Mouse (Mus musculus): Measurements from ENCODE around the gene Ap1m2.
"Not testable (repeated sequence)": the region's sequence is repeated elsewhere in the genome, so short reads cannot be mapped to it uniquely, and the experiment has no call there.

The Ap1m2 gene

GRCm38 (mm10) chr9:21324269-21324668 is 12.1 kb upstream of the Ap1m2 start:
- DNase-seq: no peak

DNA sequence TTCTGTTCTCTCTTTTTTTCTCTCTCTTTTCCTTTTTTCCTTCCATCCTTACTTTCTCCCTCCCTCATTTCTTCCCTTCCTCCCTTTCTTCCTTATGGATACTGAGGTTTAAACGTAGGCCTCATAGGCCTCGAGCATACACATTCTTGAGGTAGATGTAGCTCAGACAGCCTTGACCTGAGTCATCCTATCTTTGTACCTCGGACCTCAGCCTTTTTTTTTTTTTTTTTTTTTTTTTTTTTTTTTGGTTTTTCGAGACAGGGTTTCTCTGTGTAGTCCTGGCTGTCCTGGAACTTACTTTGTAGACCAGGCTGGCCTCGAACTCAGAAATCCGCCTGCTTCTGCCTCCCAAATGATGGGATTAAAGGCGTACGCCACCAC is 10.8 kb upstream of the Ap1m2 start:
- not testable (repeated sequence) for DNase-seq

DNA sequence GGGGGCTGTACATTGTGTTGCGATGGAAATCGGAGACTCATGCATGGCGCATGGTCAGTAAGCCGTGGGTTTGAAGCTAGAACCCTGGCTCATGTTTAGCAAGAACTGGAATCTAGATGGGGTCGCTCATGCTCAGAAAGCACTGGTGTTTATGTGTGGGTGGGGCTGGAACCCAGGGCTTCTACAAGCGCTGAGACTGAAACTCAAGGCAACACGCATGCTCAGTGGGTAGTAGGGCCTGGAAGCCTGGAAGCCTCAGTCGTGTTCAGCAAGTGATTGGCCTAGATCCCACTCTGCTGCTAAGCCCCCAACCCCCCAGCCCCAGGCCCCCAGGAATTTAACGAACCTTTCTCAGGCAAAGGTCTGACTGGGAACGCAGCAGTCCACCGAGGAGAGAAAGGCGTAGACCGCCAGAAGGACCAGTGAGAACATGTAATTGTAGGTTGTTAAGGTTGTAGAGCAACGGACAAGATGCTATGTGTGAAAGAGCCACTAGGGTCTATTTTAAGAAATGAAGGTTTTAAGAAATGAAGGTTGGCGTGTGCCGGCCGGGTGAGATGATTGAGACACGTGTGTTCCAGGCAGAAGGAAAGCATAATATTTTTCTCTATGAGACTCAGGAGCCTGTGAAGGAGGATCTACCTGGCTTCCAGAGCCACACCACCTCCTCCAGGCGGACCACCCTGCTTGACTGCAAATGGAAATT is 10.2 kb upstream of the Ap1m2 start:
- DNase-seq: no peak

- peak; percentile 62 for DNase-seq
These were observed 9.3 kb upstream of the Ap1m2 start for GRCm38 (mm10) chr9:21321513-21321835.

GRCm38 (mm10) chr9:21320619-21321512 is 8.7 kb upstream of the Ap1m2 start, which contains the start of gene Slc44a2:
TSS of gene Slc44a2 (plus strand) at chr9:21320698.
- peak; percentile 78 for DNase-seq

DNA sequence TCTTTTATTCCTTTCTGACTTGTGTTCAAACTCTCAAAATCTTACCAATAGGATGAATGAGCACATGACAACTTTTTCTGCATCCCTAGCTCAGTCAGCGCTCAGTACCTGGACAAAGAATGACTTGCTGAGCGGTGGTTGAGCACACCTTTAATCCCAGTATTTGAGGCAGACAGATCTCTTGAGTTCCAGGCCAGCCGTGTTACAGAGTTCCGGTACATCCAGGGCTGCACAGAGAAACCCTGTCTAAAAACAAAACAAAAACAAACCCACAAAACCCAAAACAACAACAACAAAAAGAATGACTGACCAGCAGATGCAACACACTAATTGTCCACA is 8.1 kb upstream of the Ap1m2 start:
- DNase-seq: no peak

DNA sequence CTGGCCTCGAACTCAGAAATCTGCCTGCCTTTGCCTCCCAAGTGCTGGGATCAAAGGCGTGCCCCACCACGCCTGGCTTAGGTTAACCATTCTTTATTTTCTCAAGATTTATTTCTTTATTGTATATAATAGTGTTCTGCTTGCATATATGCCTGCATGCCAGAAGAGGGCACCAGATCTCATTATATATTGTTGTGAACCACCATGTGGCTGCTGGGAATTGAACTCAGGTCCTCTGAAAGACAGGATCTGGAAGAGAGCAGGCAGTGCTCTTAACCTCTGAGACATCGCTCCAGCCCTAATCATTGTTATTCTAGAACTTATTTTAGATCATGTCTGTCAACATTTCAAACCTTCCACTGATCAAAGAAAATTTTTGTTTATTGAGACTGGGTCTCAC is 7.4 kb upstream of the Ap1m2 start:
- DNase-seq: no peak

- no peak for DNase-seq
These were observed 6.7 kb upstream of the Ap1m2 start for GRCm38 (mm10) chr9:21318792-21319191.

DNA sequence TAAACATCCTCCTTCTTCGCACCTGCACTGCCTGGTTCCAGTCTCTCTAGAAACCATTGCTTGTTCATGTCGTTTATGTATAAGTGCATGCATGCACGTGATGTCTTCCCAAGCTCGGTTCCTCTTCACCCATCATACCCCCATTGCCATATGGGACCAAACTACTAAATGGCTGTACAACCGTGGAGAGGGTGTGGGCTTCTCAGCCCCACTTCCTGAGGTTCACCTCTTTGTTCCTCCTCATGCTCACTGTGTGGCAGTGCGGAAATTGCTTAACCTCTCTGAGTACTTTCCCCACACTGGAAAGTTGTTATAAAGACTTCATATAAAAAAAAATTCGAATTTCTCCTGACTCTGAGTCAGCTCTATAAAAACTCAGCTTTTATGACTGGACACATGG is 4.6 kb upstream of the Ap1m2 start:
- no peak for DNase-seq

DNA sequence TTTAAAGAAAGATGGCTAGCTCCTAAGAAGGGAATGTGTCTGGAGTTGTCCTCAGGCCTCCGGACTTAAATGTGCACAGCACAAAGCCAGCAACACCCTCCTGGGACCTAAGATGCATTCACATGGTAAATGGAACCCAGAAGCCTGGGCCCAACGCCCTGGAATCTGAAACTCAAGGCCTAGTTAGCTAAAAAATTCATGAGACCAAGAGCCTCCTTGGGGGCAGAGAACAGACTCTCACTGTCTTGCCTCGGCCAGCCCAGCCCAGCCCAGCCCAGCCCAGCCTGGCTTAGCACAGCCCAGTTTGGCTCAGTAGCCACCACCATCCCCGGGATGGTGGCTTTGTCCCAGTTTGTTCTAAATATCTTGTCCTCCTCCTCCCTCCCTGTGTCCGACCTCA is 3.3 kb upstream of the Ap1m2 start:
- no peak for DNase-seq

GRCm38 (mm10) chr9:21314367-21315140 is 2.4 kb upstream of the Ap1m2 start:
- DNase-seq: no peak

GRCm38 (mm10) chr9:21313394-21313793 is 1.3 kb upstream of the Ap1m2 start:
- peak; percentile 69 for DNase-seq

- no peak for DNase-seq
These were observed 442 bp downstream of the Ap1m2 start for GRCm38 (mm10) chr9:21311695-21312094.

- no peak for DNase-seq
These were observed 2.9 kb downstream of the Ap1m2 start for GRCm38 (mm10) chr9:21309150-21309741.

- DNase-seq: no peak
These were observed 7.1 kb downstream of the Ap1m2 start for GRCm38 (mm10) chr9:21305065-21305464.

DNA sequence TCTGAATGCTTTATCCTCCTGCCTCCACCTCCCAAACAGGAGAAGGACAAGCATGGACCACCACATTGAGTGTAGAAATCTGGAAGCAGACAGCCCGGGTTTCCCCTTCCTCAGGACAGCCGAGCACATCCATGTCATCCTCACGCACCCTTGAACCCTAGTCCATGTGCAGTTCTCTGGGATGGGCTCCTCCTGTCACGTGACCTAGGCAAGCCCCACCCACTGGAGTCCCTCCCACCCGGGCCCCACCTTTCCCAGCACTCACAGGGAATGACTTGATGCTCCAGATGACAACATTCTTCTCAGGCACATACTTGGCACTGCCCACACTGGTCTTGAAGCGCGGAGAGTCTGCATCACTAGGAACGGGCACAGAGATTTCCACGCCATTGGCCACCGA is 13.1 kb downstream of the Ap1m2 start:
- no peak for DNase-seq

DNA sequence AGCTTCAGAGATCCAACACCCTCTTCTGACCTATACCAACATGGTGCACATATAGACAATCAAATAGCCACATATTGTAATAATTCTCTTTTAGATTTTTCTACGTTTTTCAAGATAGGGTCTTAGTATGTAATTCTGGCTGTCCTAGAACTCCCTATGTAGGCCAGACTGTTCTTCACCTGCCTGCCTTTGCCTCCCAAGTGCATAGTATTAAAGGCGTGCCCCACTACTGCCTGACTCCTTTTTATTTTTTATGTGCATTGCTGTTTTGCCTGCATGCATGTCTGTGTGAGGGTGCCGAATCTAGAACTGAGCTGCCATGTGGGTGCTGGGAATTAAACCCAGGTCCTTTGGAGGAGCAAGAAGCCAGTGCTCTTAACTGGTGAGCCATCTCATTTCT is 19.9 kb downstream of the Ap1m2 start:
- DNase-seq: no peak

DNA sequence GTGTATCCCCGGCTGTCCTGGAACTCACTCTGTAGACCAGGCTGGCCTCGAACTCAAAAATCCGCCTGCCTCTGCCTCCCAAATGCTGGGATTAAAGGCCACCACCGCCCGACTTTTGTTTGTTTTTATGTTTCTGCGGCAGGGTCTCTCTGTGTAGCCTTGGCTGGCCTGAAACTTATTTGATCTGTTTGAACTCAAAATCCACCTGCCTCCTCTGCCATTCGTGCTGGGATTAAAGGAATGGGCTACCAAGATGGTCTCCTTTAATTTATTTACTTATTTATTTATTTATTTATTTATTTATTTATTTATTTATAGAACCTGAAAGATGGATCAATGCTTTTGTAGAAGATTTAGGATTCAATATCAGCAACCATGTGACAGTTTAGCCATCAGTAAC is 20.3 kb downstream of the Ap1m2 start:
- DNase-seq: not testable (repeated sequence)

DNA sequence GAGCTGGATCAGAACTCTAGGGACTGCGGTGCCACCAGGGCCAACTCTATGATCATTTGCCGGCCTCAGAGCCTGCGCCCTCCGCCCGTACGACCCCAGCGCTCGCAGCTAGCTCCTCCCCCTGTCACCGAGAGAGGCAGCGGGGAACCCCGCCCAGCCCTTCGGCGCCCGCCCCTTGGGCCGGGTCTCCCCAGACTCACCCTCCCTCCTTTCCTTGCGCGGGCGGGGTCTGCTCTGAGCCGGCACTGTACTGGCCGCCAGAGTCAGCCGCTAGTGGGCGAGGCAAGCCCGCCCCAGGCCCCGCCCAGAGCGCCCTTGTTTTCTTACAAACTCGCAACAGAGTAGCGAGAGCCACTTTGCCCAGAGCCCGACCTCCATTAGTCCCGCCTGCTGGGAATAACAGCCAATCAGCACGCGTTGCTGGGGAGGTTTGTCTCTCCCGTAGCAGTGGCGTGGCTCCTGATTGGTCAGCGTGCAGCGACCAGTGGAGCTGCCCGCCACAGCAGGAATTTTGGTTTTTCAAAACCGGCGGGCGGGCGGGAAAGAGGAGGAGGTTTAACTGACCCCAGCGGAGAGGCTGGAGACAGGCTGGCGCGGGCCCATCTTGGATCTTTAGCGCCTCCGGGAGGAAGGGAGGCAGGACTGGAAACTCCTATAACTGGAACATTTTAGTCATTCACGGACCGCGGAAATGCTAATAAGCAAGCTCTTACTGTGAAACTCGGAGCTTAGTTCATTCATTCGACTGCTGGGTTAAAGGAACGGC is 20.9 kb downstream of the Ap1m2 start, which contains the start of gene Cdkn2d:
TSS of gene Cdkn2d (minus strand) at position 386 of the 766 bp plus-strand sequence.
- DNase-seq: peak; percentile 100

GRCm38 (mm10) chr9:21290589-21290988 is 21.5 kb downstream of the Ap1m2 start:
- DNase-seq: no peak

DNA sequence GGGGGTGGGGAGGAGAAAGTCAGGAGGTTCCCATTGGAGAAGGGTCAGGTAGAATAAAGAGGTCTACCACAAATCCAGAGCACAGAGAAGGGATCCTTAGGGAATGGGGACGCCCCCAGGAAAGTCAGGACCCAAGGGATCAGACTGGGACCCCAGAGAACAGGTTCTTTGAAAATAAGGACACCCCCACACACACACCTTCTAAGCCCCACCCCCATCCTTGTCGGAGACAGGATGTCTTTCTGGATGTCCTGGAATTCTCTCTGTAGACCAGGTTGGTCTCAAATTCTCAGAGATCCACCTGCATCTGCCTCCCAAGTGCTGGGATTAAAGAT is 22.8 kb downstream of the Ap1m2 start:
- DNase-seq: no peak
